Mouse (Mus musculus) cerebellum, adult 18-20 months (tissue): ENCODE results near the gene Atg9b.

Experiments used
- DNase-seq, 2 experiments: peaks; one replicate each; pipeline ENCODE4 v3.0.0; 2021

The Atg9b gene

DNA sequence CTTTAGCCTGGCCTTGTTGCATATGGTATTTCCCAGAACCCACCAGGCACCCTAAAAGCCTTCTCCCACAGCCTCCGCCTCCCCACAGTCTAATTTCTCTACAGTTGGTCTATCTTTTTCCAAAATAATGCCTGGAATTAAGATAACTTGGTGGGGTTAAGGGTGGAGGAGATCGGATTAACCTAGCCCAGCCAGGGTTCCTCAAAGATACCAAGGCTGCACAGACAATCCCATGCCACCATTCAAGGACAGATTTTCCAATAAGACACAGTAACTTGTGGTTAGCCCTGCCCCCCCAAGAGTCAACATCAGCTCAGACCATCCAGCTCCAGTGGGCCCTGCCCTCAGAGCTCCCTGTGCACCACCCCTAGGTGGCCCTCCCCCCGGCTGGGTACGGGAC, 11.4 kb downstream of the Atg9b start:
- DNase-seq: no peak

DNA sequence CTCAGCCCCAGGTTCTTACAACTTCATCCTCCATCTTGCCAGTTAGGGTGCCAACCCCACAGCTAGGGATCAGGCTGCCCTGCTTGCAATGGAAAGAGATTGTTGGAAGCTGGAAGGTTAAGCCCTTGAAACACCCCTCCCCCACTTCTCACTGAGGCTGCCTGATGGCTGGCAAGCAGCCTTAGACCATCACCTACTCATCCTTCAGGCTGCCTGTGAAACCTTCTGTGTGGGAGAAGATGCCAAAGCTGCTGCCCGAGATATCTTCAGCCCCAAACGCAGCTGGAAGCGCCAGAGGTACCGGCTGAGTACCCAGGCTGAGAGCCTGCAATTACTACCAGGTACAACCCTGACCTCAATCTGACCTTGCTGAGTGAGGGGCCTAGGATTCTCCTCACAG, 12.4 kb downstream of the Atg9b start:
- no peak for DNase-seq

DNA sequence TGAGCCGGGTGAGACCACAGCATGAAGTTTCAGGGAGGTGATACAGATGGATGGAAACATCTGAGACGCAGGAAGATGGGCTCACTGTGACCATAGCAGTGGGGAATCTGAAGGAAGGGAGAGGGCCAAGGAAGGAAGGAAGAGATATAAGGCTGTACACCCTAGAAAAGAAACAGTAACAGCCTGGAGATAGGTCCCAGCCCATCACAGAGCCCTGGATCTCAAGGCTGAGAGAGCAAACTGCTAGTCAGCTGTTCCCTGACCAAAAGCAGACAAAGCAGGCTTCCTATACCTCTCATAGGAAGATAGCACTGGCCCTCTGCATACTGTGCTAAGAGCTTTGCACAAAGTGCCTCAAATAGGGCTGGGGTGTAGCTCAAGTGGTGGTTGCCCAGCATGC, 13.2 kb downstream of the Atg9b start:
- no peak for DNase-seq

DNA sequence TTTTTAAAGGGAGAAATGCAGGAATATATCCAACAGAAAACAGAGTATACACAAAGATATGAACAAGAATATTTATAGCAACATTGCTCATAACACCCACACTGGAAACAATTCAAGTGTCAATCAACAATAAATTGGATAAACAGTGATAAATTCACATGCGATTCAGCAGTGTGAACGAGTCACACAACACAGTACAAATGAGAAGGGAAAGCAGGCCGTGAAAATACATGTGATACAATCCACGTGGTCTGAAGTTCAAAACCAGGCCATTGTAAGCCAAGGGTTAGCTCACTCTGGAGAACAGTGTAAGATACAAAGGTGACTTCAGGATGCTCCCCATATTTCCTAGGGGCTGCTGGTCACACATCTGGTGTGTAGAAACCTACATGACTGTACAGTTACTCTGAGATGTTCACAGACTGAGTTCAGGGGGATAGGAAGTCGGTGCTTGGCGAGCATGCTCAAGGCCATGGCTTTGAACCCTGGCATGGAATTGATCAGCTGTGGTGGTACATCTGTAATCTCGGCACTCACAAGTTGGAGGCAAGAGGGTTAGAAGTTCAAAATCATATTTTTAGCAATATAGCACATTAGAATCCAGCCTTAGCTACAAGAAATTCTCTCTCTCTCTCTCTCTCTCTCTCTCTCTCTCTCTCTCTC, 17.1 kb downstream of the Atg9b start:
- DNase-seq: no peak

DNA sequence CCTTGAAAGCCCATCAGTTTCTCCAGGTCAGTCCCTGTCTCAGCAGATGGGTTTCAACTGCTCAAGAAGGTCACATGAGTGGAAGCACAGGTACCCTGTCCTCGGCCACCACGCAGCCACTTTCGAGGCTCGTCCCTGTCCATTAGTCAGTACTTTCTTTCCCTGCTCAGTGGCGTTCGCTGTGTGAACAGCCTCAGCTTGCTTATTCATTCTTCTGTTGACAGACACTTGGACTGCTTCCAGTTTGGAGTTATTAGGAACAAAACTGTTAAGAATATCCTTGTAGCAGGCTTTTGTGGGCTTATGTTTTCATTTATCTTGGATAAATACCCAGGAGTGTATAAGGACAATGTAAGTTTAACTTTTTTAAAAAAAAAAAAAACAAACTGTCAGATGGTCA, 17.7 kb downstream of the Atg9b start:
- no peak for DNase-seq

DNA sequence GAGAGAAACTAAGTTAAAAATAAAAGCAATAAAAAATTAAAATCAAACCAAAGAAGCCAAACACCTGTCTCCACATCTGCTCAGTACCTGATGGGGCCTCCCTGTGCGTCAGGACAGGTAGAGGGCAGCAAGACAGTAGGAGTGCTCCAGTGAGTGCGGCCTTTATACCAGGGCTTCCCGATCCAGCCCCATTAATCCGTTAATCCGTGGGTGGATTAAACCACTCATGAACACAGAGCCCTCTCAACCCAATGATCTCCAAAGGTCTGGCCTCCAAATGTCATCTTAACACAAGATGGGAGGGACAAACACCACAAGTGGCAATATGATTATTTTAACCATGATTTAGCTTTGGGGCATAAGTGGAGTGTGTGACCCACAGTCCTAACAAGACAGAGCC, 18.1 kb downstream of the Atg9b start:
- DNase-seq: no peak

DNA sequence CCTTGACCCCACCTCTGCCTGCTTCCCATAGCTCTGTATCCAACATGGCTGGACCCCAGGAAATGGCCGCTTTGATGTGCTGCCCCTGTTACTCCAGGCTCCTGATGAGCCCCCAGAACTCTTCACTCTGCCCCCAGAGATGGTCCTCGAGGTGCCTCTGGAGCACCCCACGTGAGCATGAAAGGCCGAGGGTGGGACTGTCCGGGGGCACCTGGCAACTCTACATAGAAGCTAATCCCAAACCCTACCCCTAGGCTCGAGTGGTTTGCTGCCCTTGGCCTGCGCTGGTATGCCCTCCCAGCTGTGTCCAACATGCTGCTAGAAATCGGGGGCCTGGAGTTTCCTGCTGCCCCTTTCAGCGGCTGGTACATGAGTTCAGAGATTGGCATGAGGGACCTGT, 22.2 kb downstream of the Atg9b start:
- no peak for DNase-seq

DNA sequence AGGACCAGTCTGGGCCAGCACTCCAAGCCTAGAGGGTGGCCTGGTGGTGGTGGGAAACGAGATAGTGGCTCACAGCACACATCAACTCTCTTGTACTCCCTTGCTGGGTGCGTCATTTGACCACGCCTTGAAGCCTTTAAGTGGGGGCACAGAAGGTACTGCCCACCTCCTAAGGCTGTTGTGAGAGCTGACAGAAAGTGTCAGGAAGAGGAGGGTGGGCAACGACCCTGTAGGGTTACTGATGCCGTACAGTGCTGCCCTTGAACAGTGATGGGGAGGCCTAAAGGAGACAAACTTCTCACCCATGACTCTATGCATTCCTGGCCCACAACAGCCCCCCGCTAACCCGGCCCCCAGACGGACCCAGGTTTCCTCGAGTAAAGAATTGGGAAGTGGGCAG, 25.5 kb downstream of the Atg9b start:
- DNase-seq: no peak

DNA sequence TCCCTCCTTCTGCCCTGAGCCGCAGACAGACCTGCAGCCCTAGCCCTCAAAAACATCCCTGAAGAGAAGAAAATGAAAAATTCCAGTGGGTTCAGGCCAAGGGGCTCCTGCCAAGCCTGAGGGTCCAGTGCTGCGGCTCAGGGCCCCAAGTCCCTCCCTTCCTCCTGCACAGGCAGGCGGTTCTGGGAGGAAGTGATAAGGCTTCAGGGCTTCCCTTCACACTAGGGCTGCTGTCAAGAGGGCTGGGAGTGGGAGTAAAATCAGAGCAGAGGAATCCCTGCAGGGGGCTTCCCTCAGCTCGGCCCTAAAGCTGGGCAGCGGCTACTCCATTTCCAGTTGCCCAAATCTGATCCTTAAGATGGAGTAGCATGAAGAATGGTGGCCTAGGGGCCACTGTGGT, 26.4 kb downstream of the Atg9b start:
- no peak for DNase-seq

DNA sequence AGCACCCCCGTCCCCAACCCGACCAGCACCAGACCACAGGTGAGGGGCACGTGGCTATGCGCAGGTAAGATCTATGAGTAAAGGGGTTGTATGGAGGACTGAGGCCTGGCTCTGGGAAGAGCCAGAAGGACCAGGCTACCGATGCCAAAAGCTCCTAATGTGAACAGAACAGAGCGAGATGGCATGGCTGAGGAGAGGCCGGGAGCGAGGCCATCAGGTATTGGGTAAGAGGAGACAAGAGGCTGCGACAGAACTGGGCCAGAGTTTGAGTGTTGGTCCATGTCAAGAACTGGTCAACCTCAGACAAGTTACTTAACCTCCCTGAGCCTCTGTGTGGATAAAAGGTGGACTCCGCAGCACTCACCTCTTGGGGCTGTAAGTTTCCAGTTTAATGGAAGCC, 27.0 kb downstream of the Atg9b start:
- DNase-seq: no peak

DNA sequence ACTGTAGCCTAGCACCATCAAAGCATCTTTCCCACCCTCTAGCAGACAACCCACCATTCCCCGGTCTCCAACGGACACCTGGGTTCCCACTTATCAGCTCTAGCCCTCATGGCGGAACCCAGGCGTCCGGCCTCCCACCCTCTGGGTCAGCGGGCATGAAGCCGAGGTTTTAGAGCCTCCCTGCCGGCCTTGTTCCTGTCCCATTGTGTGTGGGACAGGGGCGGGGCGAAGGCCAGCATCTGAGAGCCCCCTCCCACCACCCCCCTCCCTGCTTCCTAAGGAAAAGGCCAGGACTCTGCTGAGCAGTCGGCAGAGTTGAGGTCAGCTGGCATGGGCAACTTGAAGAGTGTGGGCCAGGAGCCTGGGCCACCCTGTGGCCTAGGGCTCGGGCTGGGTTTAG, 27.4 kb downstream of the Atg9b start, which contains the start of gene Nos3:
Gene Nos3, plus strand, starts transcription at position 303 of the 400 bp plus-strand sequence.
- DNase-seq: no peak

DNA sequence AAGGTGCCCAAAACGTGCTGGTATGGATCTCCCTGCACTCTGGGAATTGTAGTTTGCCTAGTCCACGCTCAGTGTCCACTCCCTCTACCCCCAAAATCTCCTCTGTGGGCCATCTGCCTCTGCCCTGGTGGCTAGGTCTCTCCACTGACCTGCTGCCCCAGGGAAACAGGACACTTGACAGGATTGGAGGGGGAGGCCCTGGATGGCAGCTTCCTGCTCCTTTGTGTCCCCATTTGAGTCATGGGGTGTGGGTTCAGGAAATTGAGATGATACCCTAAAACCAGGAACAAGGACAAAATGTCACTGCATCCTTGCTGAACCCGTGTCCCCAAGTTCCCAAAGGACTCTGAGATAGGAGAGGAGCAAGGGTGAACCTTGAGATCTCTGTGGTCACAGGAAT, 27.9 kb downstream of the Atg9b start:
- DNase-seq: no peak

DNA sequence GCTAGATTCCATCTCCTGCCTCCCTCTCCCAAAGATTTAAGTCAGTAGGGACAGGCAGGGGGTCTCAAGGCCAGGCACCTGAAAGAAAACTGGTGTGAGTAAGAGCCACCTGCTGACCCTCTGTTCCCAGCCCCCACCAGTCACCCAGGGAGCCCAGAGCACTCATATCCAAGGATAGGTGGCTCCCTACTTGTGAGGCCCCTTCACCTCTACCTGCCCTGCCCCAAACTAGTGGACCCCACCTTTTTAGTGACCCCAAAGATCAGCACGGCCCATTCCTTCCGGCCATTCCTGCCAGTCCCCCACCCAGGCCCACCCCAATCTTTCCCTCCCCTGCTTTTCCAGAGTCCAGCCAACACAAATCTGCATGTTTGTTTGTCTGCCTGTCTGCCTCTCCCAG, 28.5 kb downstream of the Atg9b start:
- DNase-seq: no peak

DNA sequence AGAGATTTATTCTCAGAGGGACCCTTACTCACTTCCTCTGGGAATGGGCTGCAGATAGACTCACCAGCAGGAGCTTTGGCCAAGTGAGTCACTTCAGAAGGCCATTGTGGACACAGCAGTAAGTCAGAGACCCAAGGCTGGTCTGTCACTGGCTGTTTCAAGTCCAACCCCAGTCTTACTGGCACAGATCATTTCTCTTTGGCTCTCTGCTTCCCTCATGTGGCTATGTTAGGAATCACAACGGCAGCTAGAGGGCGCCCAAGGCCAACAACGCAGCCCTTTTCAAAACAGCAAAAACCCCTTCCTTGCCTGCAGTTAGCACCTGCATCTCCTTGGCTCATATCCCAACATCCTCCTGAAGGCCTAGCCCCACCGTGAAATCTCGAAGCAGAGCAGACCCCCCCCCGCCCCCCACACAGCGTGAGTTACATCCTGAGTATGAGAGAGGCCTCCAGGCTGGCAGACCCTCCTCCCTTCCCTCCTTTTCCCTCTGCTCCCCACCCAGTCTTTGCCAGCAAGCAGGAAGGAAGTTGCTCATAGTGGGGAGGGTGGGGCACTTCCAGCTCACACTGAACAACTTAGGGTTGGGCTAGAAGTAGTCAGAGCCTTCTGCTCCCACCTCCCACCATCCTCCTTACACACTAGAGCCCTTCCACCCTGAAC, 31.0 kb downstream of the Atg9b start:
- peak; percentile 82 to 89 for DNase-seq

DNA sequence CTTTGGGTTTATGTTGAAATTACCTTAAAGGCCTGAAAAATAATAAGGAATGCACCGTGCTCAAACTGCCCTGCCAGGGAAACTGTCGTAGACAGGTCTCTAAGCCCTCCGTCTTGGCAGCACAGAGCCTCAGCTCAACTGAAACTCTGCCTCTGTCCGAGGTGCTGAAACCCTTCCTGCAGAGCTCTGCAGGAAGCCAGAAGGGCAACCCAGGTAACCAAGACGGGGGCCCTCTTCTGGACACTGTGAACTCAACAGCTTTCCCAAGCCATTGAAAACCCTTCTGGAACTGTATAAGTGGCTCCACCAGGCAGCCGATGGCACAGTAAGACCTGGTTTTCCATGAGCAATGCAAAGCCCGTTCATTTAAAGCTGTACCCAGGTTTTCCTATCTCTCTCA, 34.5 kb downstream of the Atg9b start:
- DNase-seq: peak; percentile 29 to 52

DNA sequence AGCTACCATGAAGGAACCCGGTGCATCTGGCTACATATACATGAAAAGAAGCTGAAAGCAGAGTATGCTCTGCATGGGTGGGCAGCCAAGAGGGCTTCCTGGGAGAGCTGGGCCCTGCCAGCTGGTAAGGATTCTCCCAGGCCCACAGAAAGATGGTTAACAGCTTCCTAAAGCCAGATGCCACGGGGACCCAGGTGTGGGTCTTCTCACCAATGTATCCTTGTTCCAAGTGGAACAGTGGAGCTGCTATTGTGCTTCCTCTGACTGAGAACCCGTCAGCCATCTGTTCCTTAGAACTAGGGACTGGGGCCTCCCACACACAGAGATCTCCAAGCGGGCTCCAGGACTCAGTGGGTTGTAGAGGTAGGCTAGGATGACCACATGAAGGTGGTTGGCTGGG, 35.2 kb downstream of the Atg9b start:
- no peak for DNase-seq

DNA sequence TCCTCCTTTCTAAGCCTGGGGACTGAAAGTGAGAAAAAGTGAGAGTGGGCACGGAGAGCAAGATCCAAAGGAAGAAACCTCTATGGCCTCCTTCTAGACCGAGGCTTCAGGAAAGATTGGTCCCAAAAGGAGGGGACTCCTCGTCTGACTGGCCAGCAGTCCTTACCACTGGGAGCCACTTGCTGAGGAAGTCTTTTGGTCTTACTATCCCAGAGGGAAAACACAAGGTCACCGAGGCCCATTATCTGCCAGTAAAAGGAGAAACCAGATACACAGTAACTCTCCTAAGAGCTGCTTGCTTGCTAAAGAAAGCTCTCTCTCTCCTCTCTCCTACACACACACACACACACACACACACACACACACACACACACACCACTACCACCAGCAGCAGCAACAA, 38.6 kb downstream of the Atg9b start:
- DNase-seq: no peak

DNA sequence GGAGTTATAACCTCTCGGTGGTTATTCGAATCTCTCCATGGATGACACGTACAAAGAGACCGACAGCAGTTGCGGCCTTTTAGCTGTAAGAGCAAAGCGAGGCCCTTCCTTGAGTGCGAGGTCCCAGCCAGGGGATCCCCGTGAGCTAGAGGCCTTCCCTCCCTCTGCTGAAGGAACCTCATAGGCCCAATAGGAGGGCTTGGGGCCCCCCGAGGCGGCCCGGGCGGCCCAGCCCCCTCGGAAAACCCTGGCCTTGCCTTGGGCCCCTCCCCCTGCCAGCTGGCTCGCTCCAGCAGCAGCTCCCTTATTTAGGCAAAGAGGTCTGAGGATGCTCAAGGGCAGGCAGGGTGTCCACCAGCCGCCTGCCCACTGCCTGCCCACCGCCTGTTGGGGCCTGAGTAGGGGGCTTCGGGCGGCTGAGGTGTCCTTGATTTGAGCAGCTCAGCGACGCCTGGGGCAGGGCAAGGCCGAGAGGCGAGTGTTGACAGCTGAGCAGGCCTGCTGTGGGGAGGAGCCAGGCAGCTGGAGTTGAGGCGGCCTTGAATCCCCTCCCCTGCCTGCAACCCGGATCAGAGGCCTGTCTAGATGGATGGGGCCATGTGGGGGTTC, 39.6 kb downstream of the Atg9b start:
- peak; percentile 28 to 39 for DNase-seq

DNA sequence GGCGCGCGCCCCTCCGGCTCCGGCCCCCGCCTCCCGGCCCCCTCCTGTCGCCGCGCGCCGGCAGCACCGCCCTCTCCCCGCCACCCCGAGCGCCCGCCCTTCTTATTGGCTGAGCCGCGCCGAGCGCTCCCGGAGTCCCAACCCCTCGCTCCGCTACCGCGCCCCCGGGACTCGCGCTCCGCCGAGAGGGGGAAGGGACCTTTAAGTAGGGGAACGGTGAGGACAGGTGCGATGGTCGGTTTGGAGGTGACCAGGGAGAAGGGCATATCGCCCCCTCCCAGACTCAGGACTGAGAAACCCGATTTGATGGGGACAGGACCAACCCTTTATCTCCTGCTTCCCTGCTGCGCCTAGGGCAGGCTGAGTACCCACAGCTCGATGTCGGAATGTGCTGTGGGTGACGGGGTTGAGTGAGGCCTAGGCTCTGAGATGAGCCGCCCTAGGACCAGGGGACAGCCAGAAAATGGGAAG, 40.2 kb downstream of the Atg9b start:
- DNase-seq: peak; percentile 91 to 93

DNA sequence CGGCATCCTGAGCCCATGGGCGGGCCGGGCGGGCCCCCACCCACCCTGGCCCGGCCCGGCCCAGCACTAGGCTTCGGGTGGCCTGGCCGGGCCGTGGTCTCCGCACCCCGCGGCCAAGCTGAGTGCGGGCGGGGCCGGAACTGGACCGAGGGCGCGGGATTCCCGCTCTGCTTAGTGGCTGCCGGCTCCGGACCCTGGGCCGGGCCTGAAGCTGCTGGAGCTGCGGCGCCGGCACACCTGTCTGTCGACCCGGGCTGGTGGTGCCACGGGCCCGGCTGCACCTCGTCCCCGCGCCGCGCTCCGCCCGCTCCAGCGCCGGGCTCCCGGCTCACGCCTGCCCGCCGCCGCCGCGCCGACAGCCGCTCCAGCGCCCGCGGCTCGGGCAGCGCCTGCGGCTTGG, 40.7 kb downstream of the Atg9b start, which contains the start of gene Kcnh2:
Gene Kcnh2, minus strand, starts transcription at position 327 of the 400 bp plus-strand sequence.
- no peak for DNase-seq

DNA sequence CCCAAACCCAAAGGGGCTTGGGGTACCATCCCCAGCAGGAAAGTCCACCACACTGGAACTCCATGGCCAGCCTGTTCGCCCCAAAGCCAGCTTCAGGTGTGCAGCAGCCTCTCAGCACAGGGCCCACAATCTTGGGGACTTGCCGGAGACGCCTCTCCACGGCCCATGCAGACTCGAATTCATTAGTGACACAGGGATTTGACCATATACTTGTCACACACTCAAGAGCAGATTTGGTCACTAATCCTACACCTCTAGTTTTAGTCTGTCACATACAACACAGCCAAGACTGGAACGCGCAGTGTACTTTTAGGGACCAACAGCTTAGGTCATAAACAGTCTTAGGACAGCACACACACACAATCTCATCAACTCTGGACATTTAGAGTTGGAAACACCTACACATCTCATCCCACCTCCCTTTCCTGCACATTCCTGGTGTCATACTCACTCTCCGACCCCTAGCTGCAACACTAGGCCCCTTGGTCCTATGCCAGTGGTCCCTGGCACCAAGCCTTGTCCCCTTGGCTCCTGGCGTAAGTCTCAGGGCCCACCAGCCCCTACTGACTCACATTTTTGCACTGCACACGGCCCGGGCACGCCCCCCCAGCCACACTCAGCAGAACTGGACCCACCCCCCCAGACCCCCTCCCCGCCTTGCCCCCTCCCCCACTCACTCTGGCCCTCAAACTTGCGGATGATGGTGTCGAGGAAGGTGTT, 41.3 kb downstream of the Atg9b start:
- DNase-seq: peak in 1 of 2 experiments; percentile 46

DNA sequence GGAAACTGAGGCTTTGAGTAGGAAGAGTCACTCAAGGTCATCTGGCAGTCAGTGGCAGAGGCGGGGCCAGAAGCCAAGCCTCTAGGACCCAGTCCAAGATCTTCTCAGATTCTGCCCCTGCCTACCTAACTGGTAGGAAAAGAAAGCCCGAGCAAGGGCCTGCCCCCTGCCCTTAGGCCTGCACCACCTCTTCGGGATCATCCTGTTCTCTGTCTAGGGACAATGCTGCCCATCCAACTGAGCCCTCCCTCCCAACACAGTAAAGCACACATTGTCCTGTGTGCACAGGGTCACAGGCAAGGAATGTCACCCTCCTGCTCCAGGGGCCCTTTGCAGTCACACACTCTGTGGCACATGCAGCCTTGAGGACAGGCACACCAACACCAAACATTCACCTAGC, 41.9 kb downstream of the Atg9b start:
- DNase-seq: peak in 1 of 2 experiments; percentile 18

DNA sequence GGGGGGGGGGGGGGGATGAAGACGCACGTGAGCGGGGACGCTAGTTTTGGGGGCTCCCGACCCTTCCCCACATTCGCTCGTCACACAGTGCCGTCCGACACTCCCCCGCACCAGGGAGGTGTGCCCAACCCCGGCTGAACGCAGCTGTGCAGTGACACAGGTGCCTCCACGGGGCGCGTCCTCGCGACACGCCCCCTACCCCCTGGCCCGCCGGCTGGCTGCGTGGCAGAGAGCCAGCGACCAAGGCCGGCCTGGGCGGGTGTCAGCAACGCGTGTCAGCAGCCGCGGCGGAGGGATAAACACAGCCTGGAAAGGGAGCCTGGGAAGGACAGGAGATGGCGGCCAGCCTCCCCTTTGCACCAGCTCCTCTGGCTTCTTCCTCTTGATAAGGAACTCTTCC, 43.4 kb downstream of the Atg9b start:
- DNase-seq: peak; percentile 27 to 54

DNA sequence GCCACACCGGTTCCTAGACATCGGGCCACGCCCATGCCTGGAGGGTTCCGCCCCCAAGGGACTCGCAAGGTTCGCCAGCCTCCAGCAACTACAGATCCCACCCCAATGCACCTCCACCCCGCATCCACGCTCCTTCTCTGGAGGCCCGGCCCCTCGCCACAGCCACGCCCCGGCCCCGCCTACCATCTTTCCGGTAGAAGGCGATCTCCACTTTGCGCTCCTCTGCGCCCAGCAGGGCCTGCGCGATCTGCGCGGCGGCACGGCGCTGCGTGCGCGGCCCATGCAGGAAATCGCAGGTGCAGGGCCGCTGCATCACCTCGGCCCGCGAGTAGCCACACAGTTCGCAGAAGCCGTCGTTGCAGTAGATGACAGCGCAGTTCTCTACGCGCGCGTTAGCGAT, 43.8 kb downstream of the Atg9b start:
- DNase-seq: peak; percentile 78 to 84
